Mouse (Mus musculus): ENCODE measurements around the gene Ccdc85a. TPM values are rescaled to one million over a fixed set of nuclear protein-coding genes. Genes with fewer than 3 reads are reported as not detected.

The Ccdc85a gene
- polyA plus RNA-seq, 1 experiment from 2014 or later = 2.7 TPM

DNA sequence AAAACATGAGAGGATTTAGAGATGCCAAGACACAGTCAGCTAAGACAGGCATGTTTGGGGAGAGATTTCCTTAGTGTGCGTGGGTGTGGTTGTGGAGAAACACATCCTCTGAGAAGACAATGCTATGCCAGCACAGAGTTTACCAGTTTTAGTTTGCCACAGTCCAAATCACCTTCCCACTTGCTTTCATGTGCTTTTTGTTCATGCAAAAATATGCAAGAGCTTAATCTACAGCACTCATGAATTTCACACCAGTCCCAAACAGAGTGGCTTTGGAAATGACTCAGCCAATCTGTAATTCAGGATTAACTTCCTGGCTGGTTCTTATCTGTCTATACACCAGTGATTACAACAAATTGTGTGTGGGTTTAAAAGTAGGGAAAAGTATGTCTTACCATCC is 11.7 kb downstream of the Ccdc85a start:
- Histone ChIP-seq H3K4me1 (ENCODE audit: control insufficient read depth, insufficient read depth, low read length) (no peaks in the 10 kb centered on the region), H3K4me3 (ENCODE audit: low read depth, low read length) (no peak overlapping the region), H3K4me2 (ENCODE audit: low read depth, low read length) (no peak overlapping the region), H3K9me3 (replicated peaks; ENCODE audit: control insufficient read depth, low read length) (no peaks in the 10 kb centered on the region), H3K9ac (replicated peaks; ENCODE audit: low read length) (no peak overlapping the region), H3K27me3 (ENCODE audit: control insufficient read depth, insufficient read depth, low read length) (no peaks in the 10 kb centered on the region), H3K27ac (replicated peaks; ENCODE audit: low read depth, low read length) (no peak overlapping the region), H3K36me3 (replicated peaks; ENCODE audit: control insufficient read depth, insufficient read depth, low read depth, low read length) (no peaks in the 10 kb centered on the region)
- DNase-seq (ENCODE audit: low spot score) (no peak), ATAC-seq (replicated peaks; ENCODE audit: insufficient number of reproducible peaks, low FRiP score, low TSS enrichment, low read depth) (no peak)
- 78% methylated on average over 1 of the region's 1 CpGs for WGBS

DNA sequence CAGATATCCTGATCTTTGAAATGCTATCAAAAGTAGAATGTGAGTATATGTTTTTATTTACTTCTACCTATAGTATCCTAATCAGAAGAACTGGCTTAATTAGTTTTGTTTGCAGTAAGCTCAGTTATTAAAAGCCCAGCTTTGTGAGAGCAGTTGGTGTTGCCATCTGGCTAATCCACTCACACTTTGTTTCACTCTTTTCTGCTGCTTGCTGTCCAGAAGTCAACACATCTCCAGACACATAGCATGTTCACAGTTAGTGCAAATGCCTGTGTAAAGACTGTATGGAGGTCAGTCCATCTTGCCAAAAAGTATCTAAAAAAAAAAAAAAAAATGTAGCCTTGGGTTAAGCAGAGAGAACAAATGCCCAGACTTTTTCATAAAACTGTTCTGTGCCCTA is 27.7 kb downstream of the Ccdc85a start:
- DNase-seq (ENCODE audit: low spot score) (no peak), ATAC-seq (replicated peaks; ENCODE audit: insufficient number of reproducible peaks, low FRiP score, low TSS enrichment, low read depth) (no peak)
- Histone ChIP-seq H3K9ac (replicated peaks; ENCODE audit: low read length) (no peak overlapping the region), H3K36me3 (replicated peaks; ENCODE audit: control insufficient read depth, insufficient read depth, low read depth, low read length) (no peaks in the 10 kb centered on the region), H3K4me1 (ENCODE audit: control insufficient read depth, insufficient read depth, low read length) (no peaks in the 10 kb centered on the region), H3K4me3 (ENCODE audit: low read depth, low read length) (no peak overlapping the region), H3K27me3 (ENCODE audit: control insufficient read depth, insufficient read depth, low read length) (no peaks in the 10 kb centered on the region), H3K4me2 (ENCODE audit: low read depth, low read length) (no peak overlapping the region), H3K27ac (replicated peaks; ENCODE audit: low read depth, low read length) (no peak overlapping the region), H3K9me3 (replicated peaks; ENCODE audit: control insufficient read depth, low read length) (no peaks in the 10 kb centered on the region)

DNA sequence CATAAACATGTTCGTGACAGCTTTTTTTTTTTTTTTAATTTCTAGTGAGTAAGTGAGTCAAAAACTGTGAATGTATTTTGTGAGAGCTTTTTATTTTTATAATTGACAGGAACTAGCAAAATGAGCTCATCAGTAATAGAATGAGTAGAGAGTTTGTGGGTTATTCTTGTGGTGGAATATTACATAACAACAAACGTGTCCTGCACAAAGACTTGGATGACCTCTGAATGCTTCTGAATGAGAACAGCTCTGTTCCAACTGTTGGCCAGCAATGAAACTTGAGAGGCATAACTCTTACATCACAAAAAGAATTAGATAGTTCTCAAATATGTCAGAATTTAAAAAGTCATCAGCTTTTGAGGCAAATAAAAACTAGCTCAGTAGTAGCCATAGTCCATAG is 40.7 kb downstream of the Ccdc85a start:
- Histone ChIP-seq H3K9ac (replicated peaks; ENCODE audit: low read length) (no peak overlapping the region), H3K9me3 (replicated peaks; ENCODE audit: control insufficient read depth, low read length) (no peaks in the 10 kb centered on the region), H3K36me3 (replicated peaks; ENCODE audit: control insufficient read depth, insufficient read depth, low read depth, low read length) (no peaks in the 10 kb centered on the region), H3K4me1 (ENCODE audit: control insufficient read depth, insufficient read depth, low read length) (no peaks in the 10 kb centered on the region), H3K27me3 (ENCODE audit: control insufficient read depth, insufficient read depth, low read length) (no peaks in the 10 kb centered on the region), H3K27ac (replicated peaks; ENCODE audit: low read depth, low read length) (no peak overlapping the region), H3K4me3 (ENCODE audit: low read depth, low read length) (no peak overlapping the region), H3K4me2 (ENCODE audit: low read depth, low read length) (no peak overlapping the region)
- ATAC-seq (replicated peaks; ENCODE audit: insufficient number of reproducible peaks, low FRiP score, low TSS enrichment, low read depth) (no peak), DNase-seq (ENCODE audit: low spot score) (no peak)
- WGBS = 94% methylated on average over 2 of the region's 2 CpGs

DNA sequence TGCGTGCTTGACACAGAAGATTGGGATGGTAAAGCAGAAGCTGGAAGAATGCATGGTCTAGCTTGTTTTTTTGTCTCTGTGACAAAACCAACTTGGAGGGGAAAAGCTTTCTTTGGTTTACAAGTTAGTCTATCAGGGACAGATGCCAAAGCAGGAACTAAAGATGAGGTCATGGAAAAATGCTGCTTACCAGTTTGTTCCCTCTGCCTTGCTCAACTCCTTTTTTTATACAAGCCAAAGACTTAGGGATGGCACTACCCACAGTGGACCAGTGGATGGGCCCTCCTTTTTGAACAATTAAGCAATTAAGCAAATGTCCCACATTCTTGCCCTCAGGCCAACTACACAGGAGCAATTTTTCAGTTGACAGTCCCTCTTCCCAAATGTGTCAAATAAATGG is 42.8 kb downstream of the Ccdc85a start:
- Histone ChIP-seq H3K9me3 (replicated peaks; ENCODE audit: control insufficient read depth, low read length) (no peaks in the 10 kb centered on the region), H3K9ac (replicated peaks; ENCODE audit: low read length) (no peak overlapping the region)
- 91% methylated on average over 1 of the region's 1 CpGs for WGBS

DNA sequence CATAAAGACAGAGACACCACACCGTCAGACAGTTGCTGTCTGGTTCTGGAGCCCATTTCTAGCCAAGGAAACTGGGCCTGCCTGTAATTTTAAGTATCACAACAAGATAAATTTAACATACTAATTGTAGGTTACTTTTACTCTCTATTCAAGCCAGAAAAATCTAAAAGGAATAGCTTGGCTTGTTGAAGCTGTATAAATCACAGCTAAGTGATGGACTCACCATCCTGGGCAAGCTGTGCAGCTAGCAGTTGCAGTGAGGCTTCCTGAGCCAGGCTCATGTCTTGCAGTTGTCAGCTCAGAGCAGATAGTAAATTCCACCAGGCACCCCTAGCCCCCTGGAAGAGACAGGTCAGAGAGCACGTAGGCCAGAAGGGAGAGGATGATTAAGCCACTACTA is 50.8 kb downstream of the Ccdc85a start:
- ATAC-seq (replicated peaks; ENCODE audit: insufficient number of reproducible peaks, low FRiP score, low TSS enrichment, low read depth) (no peak), DNase-seq (ENCODE audit: low spot score) (no peak)
- Histone ChIP-seq H3K4me2 (ENCODE audit: low read depth, low read length) (no peak overlapping the region), H3K27me3 (ENCODE audit: control insufficient read depth, insufficient read depth, low read length) (no peaks in the 10 kb centered on the region), H3K9me3 (replicated peaks; ENCODE audit: control insufficient read depth, low read length) (no peaks in the 10 kb centered on the region), H3K36me3 (replicated peaks; ENCODE audit: control insufficient read depth, insufficient read depth, low read depth, low read length) (no peaks in the 10 kb centered on the region), H3K4me1 (ENCODE audit: control insufficient read depth, insufficient read depth, low read length) (no peaks in the 10 kb centered on the region), H3K27ac (replicated peaks; ENCODE audit: low read depth, low read length) (no peak overlapping the region), H3K4me3 (ENCODE audit: low read depth, low read length) (no peak overlapping the region), H3K9ac (replicated peaks; ENCODE audit: low read length) (no peak overlapping the region)
- 82% methylated on average over 2 of the region's 2 CpGs for WGBS

More for the DNA sequence above, 42.8 kb downstream of the Ccdc85a start:
- Histone ChIP-seq H3K4me2 (ENCODE audit: low read depth, low read length) (no peak overlapping the region), H3K4me3 (ENCODE audit: low read depth, low read length) (no peak overlapping the region), H3K4me1 (ENCODE audit: control insufficient read depth, insufficient read depth, low read length) (no peaks in the 10 kb centered on the region), H3K27me3 (ENCODE audit: control insufficient read depth, insufficient read depth, low read length) (no peaks in the 10 kb centered on the region), H3K27ac (replicated peaks; ENCODE audit: low read depth, low read length) (no peak overlapping the region), H3K36me3 (replicated peaks; ENCODE audit: control insufficient read depth, insufficient read depth, low read depth, low read length) (no peaks in the 10 kb centered on the region)
- no peak for DNase-seq (ENCODE audit: low spot score)
- ATAC-seq (replicated peaks; ENCODE audit: insufficient number of reproducible peaks, low FRiP score, low TSS enrichment, low read depth) = no peak

DNA sequence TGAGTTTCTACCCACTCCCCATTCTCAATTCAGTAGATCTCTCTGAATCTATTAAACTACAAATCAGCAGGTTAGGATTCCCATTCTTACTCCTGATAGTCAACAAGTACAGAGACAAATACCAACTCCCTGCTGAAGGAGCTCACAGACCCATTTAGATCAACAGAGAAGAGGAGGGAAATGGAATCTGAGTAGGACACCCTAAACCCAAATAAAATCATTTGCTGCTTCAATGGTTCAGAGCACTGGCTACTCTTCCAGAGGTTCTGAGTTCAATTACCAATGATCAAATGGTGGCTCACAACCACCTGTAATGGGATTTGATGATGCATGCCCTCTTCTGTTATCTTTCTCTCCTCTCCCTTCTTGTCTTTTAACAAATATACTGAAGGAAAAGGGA is 82.9 kb downstream of the Ccdc85a start:
- Histone ChIP-seq H3K4me1 (ENCODE audit: control insufficient read depth, insufficient read depth, low read length) (no peaks in the 10 kb centered on the region), H3K9ac (replicated peaks; ENCODE audit: low read length) (no peak overlapping the region), H3K27me3 (ENCODE audit: control insufficient read depth, insufficient read depth, low read length) (no peaks in the 10 kb centered on the region), H3K36me3 (replicated peaks; ENCODE audit: control insufficient read depth, insufficient read depth, low read depth, low read length) (no peaks in the 10 kb centered on the region), H3K27ac (replicated peaks; ENCODE audit: low read depth, low read length) (no peak overlapping the region), H3K4me3 (ENCODE audit: low read depth, low read length) (no peak overlapping the region), H3K9me3 (replicated peaks; ENCODE audit: control insufficient read depth, low read length) (no peaks in the 10 kb centered on the region), H3K4me2 (ENCODE audit: low read depth, low read length) (no peak overlapping the region)
- no peak for DNase-seq (ENCODE audit: low spot score)
- ATAC-seq (replicated peaks; ENCODE audit: insufficient number of reproducible peaks, low FRiP score, low TSS enrichment, low read depth) = no peak

DNA sequence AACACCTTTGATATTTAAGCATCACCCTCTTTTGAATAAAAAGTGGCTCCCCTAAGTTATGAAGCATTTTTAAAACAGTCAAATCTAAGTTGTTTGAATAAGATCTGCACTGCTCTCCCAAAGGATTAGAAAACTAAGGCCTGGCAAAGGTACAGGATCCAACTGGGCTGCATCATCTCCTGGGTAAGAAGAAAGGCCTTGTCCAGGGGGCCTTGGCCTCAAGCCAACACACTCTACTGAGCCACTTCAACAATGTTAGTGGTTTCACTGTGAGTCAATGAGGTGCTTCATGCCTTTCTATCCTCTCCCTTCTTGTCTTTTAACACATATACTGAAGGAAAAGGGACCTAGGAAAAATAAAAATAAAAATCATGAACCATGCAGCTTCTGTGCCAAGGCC is 87.1 kb downstream of the Ccdc85a start:
- Histone ChIP-seq H3K4me2 (ENCODE audit: low read depth, low read length) (no peak overlapping the region), H3K27me3 (ENCODE audit: control insufficient read depth, insufficient read depth, low read length) (no peaks in the 10 kb centered on the region), H3K4me3 (ENCODE audit: low read depth, low read length) (no peak overlapping the region), H3K9ac (replicated peaks; ENCODE audit: low read length) (no peak overlapping the region), H3K9me3 (replicated peaks; ENCODE audit: control insufficient read depth, low read length) (no peaks in the 10 kb centered on the region), H3K36me3 (replicated peaks; ENCODE audit: control insufficient read depth, insufficient read depth, low read depth, low read length) (no peaks in the 10 kb centered on the region), H3K27ac (replicated peaks; ENCODE audit: low read depth, low read length) (no peak overlapping the region), H3K4me1 (ENCODE audit: control insufficient read depth, insufficient read depth, low read length) (no peaks in the 10 kb centered on the region)
- ATAC-seq (replicated peaks; ENCODE audit: insufficient number of reproducible peaks, low FRiP score, low TSS enrichment, low read depth) (no peak), DNase-seq (ENCODE audit: low spot score) (no peak)

DNA sequence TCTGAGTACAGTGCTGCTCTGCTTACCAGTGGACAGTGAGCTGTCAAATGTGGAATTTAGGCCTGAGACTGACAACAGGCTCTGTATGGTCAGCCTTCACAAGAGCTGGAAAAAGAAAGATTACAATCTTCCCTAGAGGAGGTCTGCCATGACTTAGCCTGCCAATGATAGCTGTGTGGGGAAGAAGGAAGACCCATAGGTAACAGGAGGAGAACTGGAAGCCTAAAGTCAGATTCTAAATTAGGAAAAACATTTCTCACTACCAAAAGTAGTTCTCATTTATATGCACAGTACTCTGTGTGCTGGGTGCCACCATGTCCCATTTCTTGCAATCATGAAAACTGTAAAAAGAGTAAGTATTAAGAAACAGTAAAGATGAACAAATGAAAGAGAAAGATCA is 90.8 kb downstream of the Ccdc85a start:
- H3K9ac ChIP-seq (replicated peaks; ENCODE audit: low read length) = no peak overlapping the region
- no peak for DNase-seq (ENCODE audit: low spot score)
- no peaks in the 10 kb centered on the region for H3K36me3 ChIP-seq (replicated peaks; ENCODE audit: control insufficient read depth, insufficient read depth, low read depth, low read length)
- no peaks in the 10 kb centered on the region for H3K4me1 ChIP-seq (ENCODE audit: control insufficient read depth, insufficient read depth, low read length)
- H3K27me3 ChIP-seq (ENCODE audit: control insufficient read depth, insufficient read depth, low read length) = no peaks in the 10 kb centered on the region
- H3K27ac ChIP-seq (replicated peaks; ENCODE audit: low read depth, low read length) = no peak overlapping the region
- ATAC-seq (replicated peaks; ENCODE audit: insufficient number of reproducible peaks, low FRiP score, low TSS enrichment, low read depth) = no peak
- no peak overlapping the region for H3K4me2 ChIP-seq (ENCODE audit: low read depth, low read length)
- no peaks in the 10 kb centered on the region for H3K9me3 ChIP-seq (replicated peaks; ENCODE audit: control insufficient read depth, low read length)
- H3K4me3 ChIP-seq (ENCODE audit: low read depth, low read length) = no peak overlapping the region

DNA sequence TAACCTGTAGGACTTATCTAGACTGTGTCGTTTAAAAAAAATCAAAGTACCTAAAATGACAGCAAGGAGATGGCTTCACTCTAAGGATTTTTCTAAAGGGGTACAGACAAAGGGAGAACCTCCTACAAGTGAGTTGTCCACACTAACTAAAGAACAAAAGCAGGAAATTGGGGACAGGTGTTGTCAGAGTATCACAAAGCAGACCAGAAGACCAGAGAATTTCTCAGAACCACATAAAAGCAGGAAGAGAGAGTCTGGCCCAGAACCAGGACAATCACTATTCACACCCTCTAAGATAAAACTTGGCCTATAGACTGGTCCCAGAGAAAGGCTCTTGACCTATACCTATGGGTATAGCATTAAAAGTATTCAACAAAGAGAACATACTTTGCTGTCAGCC is 92.8 kb downstream of the Ccdc85a start:
- no peak for DNase-seq (ENCODE audit: low spot score)
- no peak for ATAC-seq (replicated peaks; ENCODE audit: insufficient number of reproducible peaks, low FRiP score, low TSS enrichment, low read depth)
- no peaks in the 10 kb centered on the region for H3K4me1 ChIP-seq (ENCODE audit: control insufficient read depth, insufficient read depth, low read length)
- H3K27ac ChIP-seq (replicated peaks; ENCODE audit: low read depth, low read length) = no peak overlapping the region
- no peak overlapping the region for H3K9ac ChIP-seq (replicated peaks; ENCODE audit: low read length)
- H3K4me2 ChIP-seq (ENCODE audit: low read depth, low read length) = no peak overlapping the region
- no peaks in the 10 kb centered on the region for H3K36me3 ChIP-seq (replicated peaks; ENCODE audit: control insufficient read depth, insufficient read depth, low read depth, low read length)
- no peaks in the 10 kb centered on the region for H3K9me3 ChIP-seq (replicated peaks; ENCODE audit: control insufficient read depth, low read length)
- no peaks in the 10 kb centered on the region for H3K27me3 ChIP-seq (ENCODE audit: control insufficient read depth, insufficient read depth, low read length)
- 83% methylated on average over 1 of the region's 1 CpGs for WGBS
- no peak overlapping the region for H3K4me3 ChIP-seq (ENCODE audit: low read depth, low read length)

Measured in embryonic facial prominence, embryonic 11.5 days (tissue).